Mouse (Mus musculus) intestine, embryonic 16.5 days (tissue): Measurements from ENCODE around the gene Elmo3. TPM values are rescaled to one million over a fixed set of nuclear protein-coding genes. Genes with fewer than 3 reads are reported as not detected.
A peak's percentile ranks its signal among the peaks of the same experiment; 100 is the strongest.

Experiments
- ATAC-seq: fragments of 200-750 bp; cut with Nextera tagmentation; 2 replicates; pipeline ENCODE4 v1.8.0; 2017; ENCODE audit warnings: moderate TSS enrichment, moderate library complexity
- H3K27ac ChIP-seq: fragments of 300-500 bp; sonication (generic); 2 replicates; pipeline ENCODE4 v1.5.1; 2014; ENCODE audit warnings: mild to moderate bottlenecking, low read length
- H3K27me3 ChIP-seq: fragments of 300-500 bp; sonication (generic); replicated peaks from 2 replicates; pipeline ENCODE4 v1.6.1; 2014; ENCODE audit warnings: low read length, control low read depth, mixed read lengths; ENCODE audit not compliant: control insufficient read depth, insufficient read depth
- H3K36me3 ChIP-seq: fragments of 300-500 bp; sonication (generic); 2 replicates; pipeline ENCODE4 v1.6.1; 2014; ENCODE audit warnings: low read length, control low read depth; ENCODE audit not compliant: control insufficient read depth, insufficient read depth
- H3K4me1 ChIP-seq: fragments of 300-500 bp; sonication (generic); 2 replicates; pipeline ENCODE4 v1.6.1; 2014; ENCODE audit warnings: low read length, control low read depth, mixed read lengths; ENCODE audit not compliant: control insufficient read depth, insufficient read depth
- H3K4me2 ChIP-seq: fragments of 300-500 bp; sonication (generic); 2 replicates; pipeline ENCODE4 v1.6.1; 2014; ENCODE audit warnings: low read depth, low read length, control low read depth
- H3K4me3 ChIP-seq: fragments of 300-500 bp; sonication (generic); 2 replicates; pipeline ENCODE4 v1.5.1; 2014; ENCODE audit warnings: mild to moderate bottlenecking, low read length
- H3K9ac ChIP-seq: fragments of 300-500 bp; sonication (generic); 2 replicates; pipeline ENCODE4 v1.6.1; 2014; ENCODE audit warnings: low read depth, low read length
- H3K9me3 ChIP-seq: fragments of 300-500 bp; sonication (generic); 2 replicates; pipeline ENCODE4 v1.6.1; 2016; ENCODE audit warnings: low read length, control low read depth; ENCODE audit not compliant: control insufficient read depth
- WGBS: fragments of 180-500 bp; shearing (Covaris S2); extraction: QIAGEN DNeasy Blood & Tissue Kit; methylation state at CpG from one replicate; pipeline ENCODE4 v1.1.7; 2014; 5-methylcytosine and 5-hydroxymethylcytosine counted together
- polyA plus RNA-seq: library from polyadenylated mRNA; unstranded; fragments of >200 nt; fragmentation: Nextera tagmentation; extraction: Ambion mirVana; gene quantifications from 2 replicates; pipeline ENCODE4 v1.2.1, GENCODE M21; 2015

Gene Elmo3
- polyA plus RNA-seq, 1 experiment from 2014 or later = 28.0 TPM

GRCm38 (mm10) chr8:105313622-105314402 is 8.4 kb downstream of the Elmo3 start:
- Histone ChIP-seq H3K9me3 (no peaks in the 10 kb centered on the region), H3K36me3 (peaks cover 3% of the 10 kb centered on the region; the same call in 1 of the 2 replicates), H3K9ac (no peak overlapping the region), H3K27me3 (no peaks in the 10 kb centered on the region), H3K4me3 (no peak overlapping the region), H3K4me2 (no peak overlapping the region), H3K4me1 (no peaks in the 10 kb centered on the region), H3K27ac (no peak overlapping the region)
- WGBS = 81% methylated on average over 9 of the region's 9 CpGs
- ATAC-seq = no peak

GRCm38 (mm10) chr8:105315073-105315769 is 9.8 kb downstream of the Elmo3 start:
- Histone ChIP-seq H3K4me2 (no peak overlapping the region), H3K9ac (no peak overlapping the region), H3K4me3 (no peak overlapping the region), H3K4me1 (no peaks in the 10 kb centered on the region), H3K27me3 (no peaks in the 10 kb centered on the region), H3K9me3 (no peaks in the 10 kb centered on the region), H3K36me3 (no peaks in the 10 kb centered on the region), H3K27ac (no peak overlapping the region)
- ATAC-seq = no peak
- 89% methylated on average over 18 of the region's 18 CpGs for WGBS

- Histone ChIP-seq H3K4me3 (no peak overlapping the region), H3K4me1 (no peaks in the 10 kb centered on the region), H3K36me3 (no peaks in the 10 kb centered on the region), H3K27ac (no peak overlapping the region), H3K27me3 (no peaks in the 10 kb centered on the region), H3K9me3 (no peaks in the 10 kb centered on the region), H3K4me2 (no peak overlapping the region), H3K9ac (no peak overlapping the region)
- ATAC-seq = no peak
- WGBS = 87% methylated on average over 4 of the region's 4 CpGs
Observed at GRCm38 (mm10) chr8:105317941-105318340, 12.5 kb downstream of the Elmo3 start.

GRCm38 (mm10) chr8:105318662-105319190 is 13.3 kb downstream of the Elmo3 start:
- no peak overlapping the region for H3K9ac ChIP-seq
- no peaks in the 10 kb centered on the region for H3K9me3 ChIP-seq
- H3K4me1 ChIP-seq = no peaks in the 10 kb centered on the region
- no peak for ATAC-seq
- H3K27me3 ChIP-seq = no peaks in the 10 kb centered on the region
- no peak overlapping the region for H3K4me2 ChIP-seq
- H3K27ac ChIP-seq = no peak overlapping the region
- H3K36me3 ChIP-seq = no peaks in the 10 kb centered on the region
- WGBS = 80% methylated on average over 11 of the region's 11 CpGs
- H3K4me3 ChIP-seq = no peak overlapping the region

- Histone ChIP-seq H3K27ac (no peak overlapping the region), H3K9me3 (no peaks in the 10 kb centered on the region), H3K4me2 (no peak overlapping the region), H3K4me1 (peaks cover 15% of the 10 kb centered on the region), H3K27me3 (no peaks in the 10 kb centered on the region), H3K9ac (no peak overlapping the region), H3K36me3 (no peaks in the 10 kb centered on the region), H3K4me3 (no peak overlapping the region)
- 86% methylated on average over 4 of the region's 4 CpGs for WGBS
- no peak for ATAC-seq
Observed at GRCm38 (mm10) chr8:105323183-105323582, 17.8 kb downstream of the Elmo3 start.

GRCm38 (mm10) chr8:105325641-105326093 is 20.3 kb downstream of the Elmo3 start:
- Histone ChIP-seq H3K4me1 (peaks cover 23% of the 10 kb centered on the region), H3K27me3 (no peaks in the 10 kb centered on the region), H3K36me3 (peaks cover 15% of the 10 kb centered on the region), H3K27ac (peak overlapping the region; percentile 72), H3K4me2 (peak overlapping the region; percentile 76), H3K9ac (peak overlapping the region; percentile 88), H3K9me3 (no peaks in the 10 kb centered on the region), H3K4me3 (peak overlapping the region; percentile 88)
- under 1% methylated on average over 12 of the region's 12 CpGs for WGBS
- ATAC-seq = peak; percentile 36

GRCm38 (mm10) chr8:105326141-105326672 is 20.8 kb downstream of the Elmo3 start, which contains the start of the genes Lrrc29 and Tmem208:
Gene Lrrc29 (minus strand): TSS chr8:105326278.
Gene Tmem208 (plus strand): TSS chr8:105326354.
- WGBS = under 1% methylated on average over 36 of the region's 36 CpGs
- peaks cover 23% of the 10 kb centered on the region for H3K4me1 ChIP-seq
- H3K9me3 ChIP-seq = no peaks in the 10 kb centered on the region
- H3K9ac ChIP-seq = peak within 1 kb of the TSS; percentile 88
- H3K4me3 ChIP-seq = peak within 1 kb of the TSS; percentile 88
- H3K27me3 ChIP-seq = no peaks in the 10 kb centered on the region
- H3K27ac ChIP-seq = peak within 1 kb of the TSS; percentile 87
- ATAC-seq = peak; percentile 91
- peak within 1 kb of the TSS; percentile 76 for H3K4me2 ChIP-seq
- H3K36me3 ChIP-seq = peaks cover 16% of the 10 kb centered on the region

GRCm38 (mm10) chr8:105326968-105327367 is 21.6 kb downstream of the Elmo3 start:
- Histone ChIP-seq H3K9me3 (no peaks in the 10 kb centered on the region), H3K36me3 (peaks cover 23% of the 10 kb centered on the region), H3K27ac (peak overlapping the region; percentile 87; the same call in 1 of the 2 replicates), H3K4me3 (peak overlapping the region; percentile 88), H3K27me3 (no peaks in the 10 kb centered on the region), H3K4me1 (peaks cover 23% of the 10 kb centered on the region), H3K9ac (peak overlapping the region; percentile 88), H3K4me2 (peak overlapping the region; percentile 68)
- WGBS = 32% methylated on average over 6 of the region's 6 CpGs
- no peak for ATAC-seq

- Histone ChIP-seq H3K4me3 (no peak overlapping the region), H3K9ac (no peak overlapping the region), H3K27me3 (no peaks in the 10 kb centered on the region), H3K9me3 (no peaks in the 10 kb centered on the region), H3K4me1 (peaks cover 19% of the 10 kb centered on the region), H3K27ac (no peak overlapping the region), H3K4me2 (no peak overlapping the region), H3K36me3 (peaks cover 29% of the 10 kb centered on the region)
- ATAC-seq = 0 out of 2 replicates have a peak, but pooled peaks have one; percentile 2
- WGBS = 76% methylated on average over 12 of the region's 12 CpGs
Observed at GRCm38 (mm10) chr8:105330325-105330724, 24.9 kb downstream of the Elmo3 start.
